Mouse (Mus musculus): ENCODE data around the gene Tfdp2. TPM values are rescaled to one million over a fixed set of nuclear protein-coding genes. Genes with fewer than 3 reads are reported as not detected.
A peak's percentile ranks its signal among the peaks of the same experiment; 100 is the strongest.
"Not testable (repeated sequence)": the region's sequence is repeated elsewhere in the genome, so short reads cannot be mapped to it uniquely, and the experiment has no call there.

Gene Tfdp2
- total RNA-seq, 2 experiments from 2014 or later: 15.0 to 19.0 TPM

DNA sequence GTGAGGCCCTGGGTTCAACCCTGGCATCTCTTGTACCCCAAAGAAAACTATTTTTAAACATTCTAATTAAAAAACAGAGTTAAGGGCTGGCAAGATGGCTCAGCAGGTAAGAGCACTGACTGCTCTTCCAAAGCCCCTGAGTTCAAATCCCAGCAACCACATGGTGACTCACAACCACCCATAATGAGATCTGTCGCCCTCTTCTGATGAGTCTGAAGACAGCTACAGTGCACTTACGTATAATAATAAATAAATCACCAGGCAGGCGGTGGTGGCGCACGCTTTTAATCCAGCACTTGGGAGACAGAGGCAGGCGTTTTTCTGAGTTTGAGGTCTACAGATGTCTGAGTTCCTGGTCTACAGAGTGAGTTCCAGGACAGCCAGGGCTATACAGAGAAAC is 155.7 kb downstream of the Tfdp2 start:
- intact Hi-C loops (cut with DNase I): loop anchor here (5.0 kb wide), 2 partner anchors 86 to 141 kb away; no protein-coding TSS in a partner anchor

DNA sequence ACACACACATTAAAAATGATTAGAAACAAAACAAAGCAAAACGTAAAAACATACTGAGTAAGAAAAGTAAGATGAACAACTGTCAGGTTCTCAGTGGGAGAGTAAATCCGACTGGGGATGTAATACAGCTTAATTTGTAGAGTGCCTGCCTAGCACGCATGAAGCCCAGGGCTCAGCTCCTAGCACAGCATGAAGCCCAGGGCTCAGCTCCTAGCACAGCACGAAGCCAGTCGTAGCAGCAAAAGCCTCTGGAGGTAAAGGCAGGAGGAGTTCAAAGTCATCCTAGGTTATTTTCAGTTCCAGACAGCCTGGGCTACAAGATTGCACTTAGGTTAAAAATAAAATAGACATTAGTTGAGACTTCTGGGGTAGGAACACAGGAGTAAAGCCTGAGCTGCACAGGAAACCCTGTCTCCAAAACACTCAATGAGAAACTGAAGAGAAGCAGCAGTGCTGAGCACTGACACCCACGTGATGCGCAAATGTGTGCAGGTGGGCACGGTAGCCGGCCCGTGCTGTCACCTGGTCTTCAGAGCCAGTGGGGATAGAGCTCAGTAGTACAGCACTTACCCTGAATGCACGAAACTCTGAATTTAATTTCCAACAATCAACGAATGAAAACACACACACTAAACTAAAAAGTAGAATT is 157.2 kb downstream of the Tfdp2 start:
- DNase-seq (ENCODE audit: extremely low spot score in 1 of 2, low spot score in 2 of 2): no peak
- intact Hi-C loops (cut with DNase I): loop anchor here (5.0 kb wide), 2 partner anchors 84 to 139 kb away; no protein-coding TSS in a partner anchor

More for the DNA sequence above, 155.7 kb downstream of the Tfdp2 start:
- DNase-seq (ENCODE audit: extremely low spot score in 1 of 2, low spot score in 2 of 2): not testable (repeated sequence)

DNA sequence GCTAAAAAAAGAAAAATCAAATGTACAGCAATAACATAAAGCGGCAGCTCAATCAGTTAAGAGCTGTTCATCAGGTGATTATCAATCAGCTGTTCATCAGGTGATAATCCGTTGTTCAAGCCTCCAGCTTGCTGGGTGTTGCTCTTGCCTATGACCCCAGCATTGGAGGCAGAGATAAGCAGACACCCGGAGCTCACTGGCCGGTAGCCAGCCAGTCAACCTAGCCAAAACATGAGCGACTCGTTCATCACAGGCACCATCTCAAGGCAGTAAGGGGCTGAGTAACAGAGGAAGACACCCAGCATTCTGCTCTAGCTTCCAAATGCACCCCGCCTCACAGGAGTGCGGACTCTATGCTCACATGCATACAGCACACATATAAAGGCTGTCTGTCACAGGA is 157.7 kb downstream of the Tfdp2 start:
- peak in 1 of 2 experiments; percentile 30 for DNase-seq (ENCODE audit: extremely low spot score in 1 of 2, low spot score in 2 of 2)
- intact Hi-C loops (cut with DNase I): loop anchor here (5.0 kb wide), 2 partner anchors 84 to 139 kb away; no protein-coding TSS in a partner anchor

DNA sequence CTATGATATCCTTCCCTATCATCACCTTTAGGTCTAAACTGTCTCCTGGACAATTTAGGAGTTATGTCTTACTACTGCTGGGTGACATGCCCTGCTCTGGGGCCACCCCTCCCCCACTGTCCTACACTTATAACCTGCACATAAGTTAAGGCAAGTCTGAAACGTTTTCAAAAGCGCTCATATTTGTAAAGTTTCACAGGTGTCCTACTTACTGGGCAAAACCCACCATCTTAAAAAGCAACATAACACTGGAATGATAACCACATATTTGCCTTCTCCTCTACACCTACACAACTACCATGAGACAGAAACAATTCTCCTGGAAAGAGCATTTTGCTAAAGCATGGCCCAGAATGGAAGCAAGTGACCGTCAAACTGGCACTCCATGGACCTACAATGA is 164.0 kb downstream of the Tfdp2 start:
- DNase-seq (ENCODE audit: extremely low spot score in 1 of 2, low spot score in 2 of 2): no peak
- intact Hi-C loops (cut with DNase I): loop anchor here (5.0 kb wide), 1 partner anchor 117 kb away; the partner anchor contains the start of gene Rnf7

DNA sequence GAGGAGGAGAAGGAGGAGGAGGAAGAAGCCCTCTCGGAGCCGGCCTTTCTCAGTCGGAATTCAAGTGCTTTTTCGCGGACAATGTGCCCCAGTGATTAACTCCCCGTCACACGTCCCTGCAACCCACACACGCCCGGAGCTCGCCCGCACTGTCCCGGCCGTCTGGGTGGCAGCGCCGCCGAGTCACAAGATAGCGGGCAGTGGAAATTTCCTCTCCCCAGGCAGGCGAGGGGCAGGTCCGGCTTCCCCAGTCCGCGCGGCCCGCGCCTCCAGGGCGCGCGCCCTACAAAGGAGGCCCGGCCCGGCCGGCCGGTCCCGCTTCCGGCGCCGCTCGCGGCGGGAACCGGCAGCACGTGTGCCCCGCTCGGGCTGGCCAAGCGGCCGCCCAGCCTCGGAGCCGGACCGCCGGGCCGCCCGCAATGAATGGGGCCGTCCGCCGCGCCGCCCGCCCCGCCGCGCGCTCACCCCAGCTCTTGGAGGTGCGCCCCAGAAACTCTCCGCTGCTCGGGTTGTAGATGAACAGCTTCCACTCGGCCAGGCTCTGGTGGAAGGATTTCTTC is 167.6 kb downstream of the Tfdp2 start:
- intact Hi-C loops (cut with DNase I): loop anchor here (5.0 kb wide), 1 partner anchor 114 kb away; the partner anchor contains the start of gene Rnf7
- DNase-seq (ENCODE audit: extremely low spot score in 1 of 2, low spot score in 2 of 2): peak; percentile 26 to 84

DNA sequence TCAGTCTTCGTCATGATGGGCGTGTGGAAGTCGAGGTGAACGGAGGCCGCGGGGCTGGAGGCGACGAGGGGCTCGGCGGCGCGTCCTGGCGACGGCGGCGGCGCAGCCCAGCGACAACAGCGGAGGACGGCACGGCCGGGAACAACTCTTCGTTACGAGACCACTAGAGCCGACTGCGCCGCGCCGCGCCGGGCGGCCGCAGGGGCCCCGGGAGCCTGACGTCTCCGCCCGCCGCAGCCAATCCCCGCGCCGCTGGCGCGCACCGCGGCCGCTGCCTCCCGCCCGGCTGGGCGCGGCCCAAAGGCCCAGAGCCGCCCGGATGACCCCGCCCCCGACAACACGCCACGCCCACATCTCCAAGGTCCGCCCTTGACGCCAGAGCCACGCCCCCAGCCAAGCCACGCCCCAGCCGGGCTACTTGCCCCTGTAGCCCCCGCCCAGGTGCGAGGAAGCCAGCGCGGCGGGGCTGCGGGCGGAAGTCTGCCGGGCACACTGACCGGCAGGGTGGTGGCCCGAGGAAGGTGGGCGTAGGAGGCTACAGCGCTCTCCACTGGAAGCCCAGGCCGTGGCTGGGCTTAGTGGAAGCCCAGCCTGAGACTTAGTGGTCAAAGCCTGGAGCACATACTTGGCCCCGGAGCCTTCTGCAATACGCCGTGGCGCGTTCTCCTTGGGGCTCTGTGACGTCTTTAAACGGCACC is 168.2 kb downstream of the Tfdp2 start, which contains the start of gene Atp1b3:
Gene Atp1b3, minus strand, starts transcription at position 302 of the 698 bp plus-strand sequence.
- DNase-seq (ENCODE audit: extremely low spot score in 1 of 2, low spot score in 2 of 2): peak; percentile 97 to 98
- intact Hi-C loops (cut with DNase I): loop anchor here (5.0 kb wide), 1 partner anchor 113 kb away; the partner anchor contains the start of gene Rnf7

DNA sequence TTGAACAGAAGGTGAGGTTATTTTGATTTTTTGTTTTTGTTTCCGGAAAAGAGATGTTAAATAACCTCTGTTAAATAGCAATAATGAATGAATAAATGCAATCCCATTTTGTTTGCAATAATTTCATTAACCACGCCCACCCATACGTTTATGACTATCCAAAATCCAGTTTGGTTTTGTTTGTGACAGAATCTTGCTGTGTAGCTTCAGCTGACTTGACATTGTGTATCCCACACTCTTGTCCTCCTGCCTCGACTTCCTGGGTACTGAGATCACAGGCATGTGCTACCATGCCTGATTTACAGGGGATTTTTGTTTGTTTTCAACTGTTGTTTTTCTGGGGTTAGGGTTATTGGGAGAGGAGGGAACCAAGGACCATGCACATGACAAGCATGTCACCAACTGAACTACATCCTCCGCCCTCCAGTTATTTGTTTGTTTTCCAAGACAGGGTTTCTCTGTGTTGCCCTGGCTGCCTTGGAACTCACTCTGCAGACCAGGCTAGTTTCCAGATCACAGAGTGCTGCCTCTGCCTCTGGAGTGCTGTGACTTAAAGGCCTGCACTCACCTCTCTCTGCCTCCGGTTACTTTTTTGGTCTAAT is 169.3 kb downstream of the Tfdp2 start:
- no peak for DNase-seq (ENCODE audit: extremely low spot score in 1 of 2, low spot score in 2 of 2)
- intact Hi-C loops (cut with DNase I): no loop called here

DNA sequence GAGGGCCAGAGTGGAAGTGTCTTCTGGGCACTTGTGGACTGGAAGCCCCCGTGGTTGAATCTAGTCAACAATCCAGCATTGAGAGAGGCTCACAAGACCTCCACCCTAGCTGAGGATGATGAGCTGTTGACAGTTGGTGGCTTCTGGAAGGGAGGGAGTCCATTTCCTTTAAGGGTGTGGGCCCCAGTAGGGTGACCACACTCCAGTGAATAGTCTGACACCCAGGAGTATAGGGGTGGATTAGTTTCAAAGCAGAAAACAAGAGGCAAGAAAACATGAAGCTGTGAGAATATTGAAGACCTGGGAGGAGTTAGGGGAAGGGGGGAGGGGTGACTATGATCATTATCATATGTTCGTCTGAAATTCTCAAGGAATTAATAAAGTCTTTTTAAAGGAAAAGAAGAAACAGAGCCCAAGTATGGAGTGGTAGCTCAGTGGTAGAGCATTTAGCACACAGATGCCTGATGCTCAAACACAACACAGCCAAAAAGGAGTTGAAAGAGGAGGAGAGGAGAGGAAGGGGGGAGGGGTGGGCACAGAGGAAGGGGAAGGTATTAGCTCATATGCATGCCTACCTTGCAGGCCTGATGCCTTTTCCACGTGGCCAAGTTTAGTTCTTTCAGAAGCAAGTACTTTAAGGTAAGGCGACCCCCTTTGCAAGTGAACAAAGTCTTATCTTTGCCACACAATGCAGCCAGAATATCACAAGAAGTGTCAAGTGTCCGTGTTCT is 173.7 kb downstream of the Tfdp2 start:
- no peak for DNase-seq (ENCODE audit: extremely low spot score in 1 of 2, low spot score in 2 of 2)
- intact Hi-C loops (cut with DNase I): no loop called here

DNA sequence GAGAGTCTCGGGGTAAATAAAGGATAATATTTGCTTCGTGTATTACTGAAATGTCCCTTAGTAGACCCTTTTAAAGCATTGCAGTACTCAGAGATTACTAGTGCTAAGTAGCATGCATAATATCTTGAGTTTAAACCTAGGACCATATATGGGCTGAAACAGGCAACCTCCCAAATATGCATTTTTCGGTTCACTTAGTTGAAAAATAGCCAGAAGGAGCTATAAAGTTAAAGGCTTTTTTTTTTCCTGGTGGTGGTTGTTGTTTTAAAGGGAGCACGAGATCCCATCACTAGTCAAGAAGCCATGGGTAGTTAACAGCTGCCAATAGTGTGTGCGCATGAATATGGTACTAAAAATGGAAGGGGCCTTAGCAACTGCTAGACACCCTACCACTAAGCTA is 175.0 kb downstream of the Tfdp2 start:
- intact Hi-C loops (cut with DNase I): no loop called here

More for the DNA sequence above, 175.0 kb downstream of the Tfdp2 start:
- DNase-seq (ENCODE audit: extremely low spot score in 1 of 2, low spot score in 2 of 2): no peak

Other genes with a start within 250 kb of the Tfdp2 start
- gene Xrn1, start 241.5 kb upstream of the Tfdp2 start, total RNA-seq (2021): 10 to 100 TPM; 27.8 to 31.7 TPM
- gene Gk5, start 76.9 kb upstream of the Tfdp2 start, total RNA-seq (2021): 1 to 10 TPM; 6.0 to 6.5 TPM
- 10 to 100 TPM; 90.9 to 96.4 TPM for gene Atp1b3, start 168.2 kb downstream of the Tfdp2 start, total RNA-seq (2021)